Mouse (Mus musculus) neural tube, embryonic 15.5 days (tissue): Measurements from ENCODE around the gene Slc38a3. TPM values are rescaled to one million over a fixed set of nuclear protein-coding genes. Genes with fewer than 3 reads are reported as not detected.
A peak's percentile ranks its signal among the peaks of the same experiment; 100 is the strongest.
"Not testable (repeated sequence)": the region's sequence is repeated elsewhere in the genome, so short reads cannot be mapped to it uniquely, and the experiment has no call there.

Experiments
- ATAC-seq: fragments of 200-750 bp; cut with Nextera tagmentation; 2 replicates; pipeline ENCODE4 v1.8.0; 2017; ENCODE audit warnings: mild to moderate bottlenecking, moderate TSS enrichment, moderate library complexity; ENCODE audit not compliant: low FRiP score
- H3K27ac ChIP-seq: fragments of 300-500 bp; sonication (generic); replicated peaks from 2 replicates; pipeline ENCODE4 v1.5.1; 2015; ENCODE audit warnings: mild to moderate bottlenecking, inconsistent platforms
- H3K27me3 ChIP-seq: fragments of 300-500 bp; sonication (generic); replicated peaks from 2 replicates; pipeline ENCODE4 v1.6.1; 2015; ENCODE audit warnings: inconsistent platforms
- H3K36me3 ChIP-seq: fragments of 300-500 bp; sonication (generic); 2 replicates; pipeline ENCODE4 v1.6.1; 2015; ENCODE audit warnings: inconsistent platforms
- H3K4me1 ChIP-seq: fragments of 300-500 bp; sonication (generic); 2 replicates; pipeline ENCODE4 v1.6.1; 2015; ENCODE audit warnings: inconsistent platforms
- H3K4me2 ChIP-seq: fragments of 300-500 bp; sonication (generic); 2 replicates; pipeline ENCODE4 v1.6.1; 2015; ENCODE audit warnings: inconsistent platforms, mild to moderate bottlenecking, moderate library complexity
- H3K4me3 ChIP-seq: fragments of 300-500 bp; sonication (generic); replicated peaks from 2 replicates; pipeline ENCODE4 v1.5.1; 2015; ENCODE audit warnings: mild to moderate bottlenecking, inconsistent platforms
- H3K9ac ChIP-seq: fragments of 300-500 bp; sonication (generic); replicated peaks from 2 replicates; pipeline ENCODE4 v1.6.1; 2015; ENCODE audit warnings: mild to moderate bottlenecking, inconsistent platforms
- H3K9me3 ChIP-seq: fragments of 300-500 bp; sonication (generic); replicated peaks from 2 replicates; pipeline ENCODE4 v1.6.1; 2016; ENCODE audit warnings: inconsistent platforms
- WGBS: fragments of 180-500 bp; shearing (Covaris S2); methylation state at CpG from one replicate; pipeline ENCODE4 v1.1.7; 2015; ENCODE audit warnings: mixed read lengths; 5-methylcytosine and 5-hydroxymethylcytosine counted together
- polyA plus RNA-seq: library from polyadenylated mRNA; unstranded; fragments of >200 nt; fragmentation: Nextera tagmentation; extraction: Ambion mirVana; gene quantifications from 2 replicates; pipeline ENCODE4 v1.2.1, GENCODE M21; 2015

Gene Slc38a3
- polyA plus RNA-seq, 1 experiment from 2014 or later, result 35.4 TPM

DNA sequence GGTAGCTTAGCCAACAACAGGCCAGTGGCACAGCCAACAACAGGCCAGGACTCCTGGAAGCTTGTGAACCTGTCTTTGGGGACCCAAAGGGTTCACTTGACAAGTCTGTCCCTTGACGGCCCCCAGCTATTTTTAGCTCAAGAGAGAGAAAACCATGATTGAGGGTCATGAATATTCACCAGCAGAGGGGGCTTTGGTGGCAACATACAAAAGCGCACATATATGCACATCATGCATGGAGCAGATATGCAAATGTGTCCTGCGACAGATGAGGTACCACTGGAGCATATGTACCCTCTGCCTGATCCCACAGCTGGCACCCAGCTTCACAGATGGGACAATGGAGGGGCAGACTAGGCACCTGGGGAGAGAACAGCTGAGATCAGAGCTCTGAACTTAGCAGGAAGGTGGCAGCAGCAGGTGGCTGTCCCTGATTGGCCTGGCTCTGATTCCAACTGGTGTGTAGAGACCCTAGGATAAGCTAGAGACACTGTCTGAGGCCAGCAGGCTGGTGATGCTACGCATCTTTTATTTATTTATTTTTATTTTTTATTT lies 24.2 kb upstream of the Slc38a3 start:
- Histone ChIP-seq H3K27me3 (no peaks in the 10 kb centered on the region), H3K9me3 (no peaks in the 10 kb centered on the region), H3K27ac (no peak overlapping the region), H3K9ac (no peak overlapping the region), H3K4me2 (no peak overlapping the region), H3K4me3 (no peak overlapping the region), H3K4me1 (peaks cover 35% of the 10 kb centered on the region), H3K36me3 (peaks cover 16% of the 10 kb centered on the region)
- ATAC-seq, result no peak
- 45% methylated on average over 4 of the region's 4 CpGs for WGBS

DNA sequence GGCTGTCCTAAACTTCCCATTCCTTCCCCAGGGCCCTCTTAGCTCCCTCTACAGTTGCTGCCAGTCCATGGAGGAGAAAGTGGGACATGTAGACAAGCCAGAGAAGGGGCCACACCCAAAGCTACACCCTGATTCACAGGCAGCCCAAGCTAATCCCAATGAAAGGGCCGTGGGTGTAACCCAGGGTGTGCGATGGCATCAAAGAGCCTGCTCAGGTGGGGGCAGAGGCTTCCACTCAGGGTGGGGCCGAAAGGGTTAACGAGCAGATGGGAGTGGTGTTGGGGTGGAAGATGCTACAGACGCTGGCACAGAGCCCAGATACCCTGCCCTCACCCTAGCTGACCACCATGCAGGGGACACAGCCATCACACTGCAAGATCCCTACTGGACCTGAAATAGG lies 23.5 kb upstream of the Slc38a3 start:
- Histone ChIP-seq H3K9me3 (no peaks in the 10 kb centered on the region), H3K27ac (no peak overlapping the region), H3K27me3 (no peaks in the 10 kb centered on the region), H3K4me1 (peaks cover 28% of the 10 kb centered on the region), H3K36me3 (peaks cover 17% of the 10 kb centered on the region), H3K9ac (no peak overlapping the region), H3K4me2 (no peak overlapping the region), H3K4me3 (no peak overlapping the region)
- 78% methylated on average over 5 of the region's 5 CpGs for WGBS
- ATAC-seq, result no peak

DNA sequence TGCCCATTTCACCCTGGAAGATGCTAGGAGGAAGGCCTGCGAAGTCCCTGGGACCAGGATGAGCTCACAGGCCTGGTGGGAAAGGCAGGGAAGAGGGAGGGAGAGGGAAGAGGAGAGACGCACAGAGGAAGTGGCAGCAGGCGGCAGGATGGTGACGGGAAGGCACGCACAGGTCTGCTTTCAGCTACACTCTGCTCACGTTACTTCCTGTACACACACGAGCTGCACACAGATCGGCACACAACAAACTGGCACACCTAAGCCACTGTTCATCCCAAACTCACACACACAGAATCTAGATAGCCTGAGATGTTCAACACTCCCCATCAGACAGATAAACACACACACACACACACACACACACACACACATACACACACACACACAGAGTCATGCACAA lies 21.1 kb upstream of the Slc38a3 start:
- Histone ChIP-seq H3K4me2 (no peak overlapping the region), H3K9ac (no peak overlapping the region), H3K4me1 (0 out of 2 replicates have a peak, but pooled peaks cover 10% of the 10 kb centered on the region), H3K27ac (no peak overlapping the region), H3K36me3 (peaks cover 24% of the 10 kb centered on the region), H3K27me3 (no peaks in the 10 kb centered on the region), H3K4me3 (no peak overlapping the region), H3K9me3 (no peaks in the 10 kb centered on the region)
- 79% methylated on average over 8 of the region's 8 CpGs for WGBS
- no peak for ATAC-seq

DNA sequence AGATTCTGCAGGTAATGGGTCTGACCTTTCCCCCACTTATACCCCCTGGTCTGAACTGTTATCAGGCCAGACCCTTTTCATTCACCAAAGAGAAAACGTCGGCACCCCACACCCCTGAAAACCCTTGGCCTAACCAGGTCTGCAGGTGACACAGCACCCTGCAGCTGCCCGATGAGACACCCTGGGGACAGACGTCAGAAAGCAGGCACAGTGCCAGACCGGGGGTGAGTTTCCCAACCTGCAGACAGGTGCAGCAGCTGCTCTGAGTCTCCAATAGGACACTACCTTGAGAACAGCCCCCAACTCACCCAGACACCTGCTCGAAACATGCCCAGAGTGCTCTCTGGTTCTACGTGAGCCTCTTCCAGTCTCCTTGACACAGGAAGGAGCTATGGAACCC lies 19.6 kb upstream of the Slc38a3 start:
- WGBS, result 81% methylated on average over 7 of the region's 7 CpGs
- Histone ChIP-seq H3K4me2 (no peak overlapping the region), H3K36me3 (peaks cover 32% of the 10 kb centered on the region), H3K27me3 (no peaks in the 10 kb centered on the region), H3K27ac (no peak overlapping the region), H3K4me1 (0 out of 2 replicates have a peak, but pooled peaks cover 6% of the 10 kb centered on the region), H3K9ac (no peak overlapping the region), H3K4me3 (no peak overlapping the region), H3K9me3 (no peaks in the 10 kb centered on the region)
- ATAC-seq, result no peak

DNA sequence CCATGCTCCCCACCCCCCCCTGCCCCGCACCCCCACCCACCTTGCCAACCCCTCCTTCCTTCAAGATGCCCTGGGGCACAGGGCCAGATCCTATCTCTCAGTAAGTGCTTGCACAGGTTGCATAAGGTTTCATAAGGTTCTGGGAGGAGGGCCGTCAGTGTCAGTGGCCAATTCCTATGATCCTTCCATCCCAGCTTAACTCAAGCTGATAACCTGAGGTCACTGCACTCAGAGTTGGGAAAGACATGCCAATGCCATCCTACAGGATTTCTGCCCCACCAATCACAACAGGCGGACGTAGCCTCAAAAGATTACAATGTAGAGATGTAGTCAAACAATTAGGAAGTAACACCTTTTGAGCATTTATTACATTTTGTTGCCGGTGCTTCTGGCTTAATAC lies 19.1 kb upstream of the Slc38a3 start:
- no peak for ATAC-seq
- Histone ChIP-seq H3K9ac (no peak overlapping the region), H3K4me1 (0 out of 2 replicates have a peak, but pooled peaks cover 6% of the 10 kb centered on the region), H3K27ac (no peak overlapping the region), H3K9me3 (no peaks in the 10 kb centered on the region), H3K27me3 (no peaks in the 10 kb centered on the region), H3K36me3 (peaks cover 37% of the 10 kb centered on the region), H3K4me2 (no peak overlapping the region), H3K4me3 (no peak overlapping the region)
- WGBS, result 81% methylated on average over 5 of the region's 5 CpGs

- H3K36me3 ChIP-seq, result peaks cover 26% of the 10 kb centered on the region
These were observed 16.1 kb upstream of the Slc38a3 start for GRCm38 (mm10) chr9:107685231-107685981.

GRCm38 (mm10) chr9:107682405-107682804 lies 13.1 kb upstream of the Slc38a3 start:
- 91% methylated on average over 20 of the region's 20 CpGs for WGBS
- H3K4me2 ChIP-seq, result no peak overlapping the region
- H3K27me3 ChIP-seq, result peaks cover 3% of the 10 kb centered on the region
- no peaks in the 10 kb centered on the region for H3K9me3 ChIP-seq
- H3K36me3 ChIP-seq, result peaks cover 20% of the 10 kb centered on the region
- no peak overlapping the region for H3K4me3 ChIP-seq
- H3K9ac ChIP-seq, result no peak overlapping the region
- peaks cover 3% of the 10 kb centered on the region; the same call in 1 of the 2 replicates for H3K4me1 ChIP-seq
- no peak overlapping the region for H3K27ac ChIP-seq
- ATAC-seq, result no peak

More at GRCm38 (mm10) chr9:107685231-107685981, 16.1 kb upstream of the Slc38a3 start:
- 32% methylated on average over 17 of the region's 17 CpGs for WGBS
- H3K9me3 ChIP-seq, result no peaks in the 10 kb centered on the region
- ATAC-seq, result peak; percentile 40
- H3K4me1 ChIP-seq, result 0 out of 2 replicates have a peak, but pooled peaks cover 2% of the 10 kb centered on the region
- H3K9ac ChIP-seq, result no peak overlapping the region
- no peak overlapping the region for H3K4me2 ChIP-seq
- no peak overlapping the region for H3K27ac ChIP-seq
- no peak overlapping the region for H3K4me3 ChIP-seq
- no peaks in the 10 kb centered on the region for H3K27me3 ChIP-seq

- Histone ChIP-seq H3K9ac (no peak within 1 kb of the TSS), H3K27me3 (peaks cover 30% of the 10 kb centered on the region), H3K27ac (no peak within 1 kb of the TSS), H3K36me3 (peaks cover 15% of the 10 kb centered on the region), H3K9me3 (no peaks in the 10 kb centered on the region), H3K4me3 (no peak within 1 kb of the TSS), H3K4me2 (no peak within 1 kb of the TSS), H3K4me1 (peaks cover 21% of the 10 kb centered on the region)
- WGBS, result 53% methylated on average over 5 of the region's 5 CpGs
- no peak for ATAC-seq
These were observed 10.2 kb upstream of the Slc38a3 start, which contains the start of gene Gnat1 for GRCm38 (mm10) chr9:107679501-107679900. TSS of gene Gnat1 (minus strand) at chr9:107679712.

DNA sequence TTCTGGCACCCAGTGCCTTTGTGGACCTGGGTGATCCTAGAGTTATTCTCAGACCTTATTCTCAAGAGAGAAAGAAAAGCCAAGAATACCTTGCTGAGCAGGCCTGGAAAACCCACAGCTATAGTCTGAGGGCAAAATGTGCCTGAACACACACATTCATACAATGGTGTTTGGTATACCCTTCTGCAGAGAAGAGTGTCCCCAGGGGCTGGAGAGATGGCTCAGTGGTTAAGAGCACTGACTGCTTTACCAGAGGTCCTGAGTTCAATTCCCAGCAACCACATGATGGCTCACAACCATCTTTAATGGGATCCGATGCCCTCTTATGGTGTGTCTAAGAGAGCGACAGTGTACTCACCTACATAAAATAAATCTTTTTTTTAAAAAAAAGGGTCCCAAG lies 9.5 kb upstream of the Slc38a3 start:
- no peak overlapping the region for H3K27ac ChIP-seq
- no peak for ATAC-seq
- no peak overlapping the region for H3K4me3 ChIP-seq
- H3K4me1 ChIP-seq, result peaks cover 21% of the 10 kb centered on the region
- peaks cover 9% of the 10 kb centered on the region for H3K36me3 ChIP-seq
- whole genome bisulfite sequencing, result 94% methylated on average over 2 of the region's 2 CpGs
- no peak overlapping the region for H3K9ac ChIP-seq
- peaks cover 30% of the 10 kb centered on the region for H3K27me3 ChIP-seq
- no peak overlapping the region for H3K4me2 ChIP-seq
- no peaks in the 10 kb centered on the region for H3K9me3 ChIP-seq

DNA sequence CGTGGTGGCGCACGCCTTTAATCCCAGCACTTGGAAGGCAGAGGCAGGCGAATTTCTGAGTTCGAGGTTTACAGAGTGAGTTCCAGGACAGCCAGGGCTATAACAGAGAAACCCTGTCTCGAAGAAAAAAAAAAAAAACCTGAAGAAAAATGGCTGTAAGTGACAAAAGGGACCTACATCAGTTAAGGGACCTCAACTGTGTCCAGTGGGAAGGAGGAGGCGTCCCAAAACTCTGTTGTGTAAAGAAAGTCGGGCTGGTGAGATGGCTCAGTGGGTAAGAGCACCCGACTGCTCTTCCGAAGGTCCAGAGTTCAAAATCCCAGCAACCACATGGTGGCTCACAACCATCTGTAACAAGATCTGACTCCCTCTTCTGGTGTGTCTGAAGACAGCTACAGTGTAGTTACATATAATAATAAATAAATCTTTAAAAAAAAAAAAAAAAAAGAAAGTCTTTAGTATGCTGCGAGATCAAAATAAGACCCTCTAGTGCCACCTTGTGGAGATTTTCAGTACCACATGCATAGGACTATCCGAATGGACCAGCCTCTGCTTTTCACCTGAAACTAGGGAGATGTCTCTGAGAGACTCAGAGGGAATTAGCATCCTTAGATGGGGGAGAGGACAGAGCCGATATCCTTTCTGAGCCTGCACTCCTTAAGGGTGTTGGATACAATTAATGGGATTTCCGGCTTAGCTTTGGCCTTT lies 8.6 kb upstream of the Slc38a3 start:
- not testable (repeated sequence) for H3K4me2 ChIP-seq, H3K27ac ChIP-seq, H3K9ac ChIP-seq, ATAC-seq, H3K4me3 ChIP-seq, H3K9me3 ChIP-seq, H3K36me3 ChIP-seq
- Histone ChIP-seq H3K4me1 (peaks cover 21% of the 10 kb centered on the region), H3K27me3 (peaks cover 30% of the 10 kb centered on the region)
- WGBS, result 38% methylated on average over 14 of the region's 14 CpGs

DNA sequence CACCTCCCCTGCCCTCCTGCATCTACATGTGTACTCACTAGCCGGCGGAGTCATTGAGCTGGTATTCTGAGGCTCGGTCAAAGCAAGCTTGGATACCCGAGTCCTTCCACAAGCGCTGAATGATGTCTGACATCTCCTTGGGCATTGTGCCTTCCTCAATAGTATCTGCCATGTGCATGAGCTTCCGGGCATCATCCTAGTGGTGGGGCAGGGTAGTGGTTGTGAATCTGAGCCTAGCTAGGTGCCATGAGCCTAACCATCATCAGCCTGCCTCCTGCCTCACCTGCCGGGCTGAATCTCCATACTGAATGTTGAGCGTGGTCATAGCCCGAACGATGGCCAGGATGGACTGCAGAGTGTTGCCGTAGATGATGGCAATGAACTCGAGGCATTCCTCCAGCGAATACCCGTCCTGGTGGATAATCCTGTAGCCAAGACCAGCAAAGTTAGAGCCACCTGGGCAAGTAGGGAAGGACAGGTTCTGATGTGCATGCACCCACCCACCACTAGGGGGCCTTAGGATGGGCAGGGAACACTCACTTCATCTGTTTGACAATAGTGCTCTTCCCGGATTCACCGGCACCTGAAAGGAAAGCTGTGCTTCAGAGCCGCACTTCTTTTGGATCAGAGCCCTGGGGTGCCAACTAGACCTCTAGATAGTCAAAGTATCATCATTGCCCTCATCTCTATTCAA lies 7.9 kb upstream of the Slc38a3 start:
- Histone ChIP-seq H3K27me3 (peaks cover 30% of the 10 kb centered on the region), H3K27ac (no peak overlapping the region), H3K4me1 (peaks cover 21% of the 10 kb centered on the region), H3K36me3 (no peaks in the 10 kb centered on the region), H3K4me2 (no peak overlapping the region; the same call in 1 of the 2 replicates), H3K9ac (no peak overlapping the region), H3K4me3 (peak overlapping the region; percentile 36; the same call in 1 of the 2 replicates), H3K9me3 (no peaks in the 10 kb centered on the region)
- no peak for ATAC-seq
- WGBS, result 20% methylated on average over 17 of the region's 17 CpGs
